Mouse (Mus musculus) G1E (cell line): ENCODE results near the gene Gbp4. TPM values are rescaled to one million over a fixed set of nuclear protein-coding genes. Genes with fewer than 3 reads are reported as not detected.
"Not testable (repeated sequence)": the region's sequence is repeated elsewhere in the genome, so short reads cannot be mapped to it uniquely, and the experiment has no call there.

Experiments
- ATAC-seq: 2 replicates; pipeline ENCODE4 v1.8.0; 2016; ENCODE audit warnings: mild to moderate bottlenecking; ENCODE audit not compliant: insufficient number of reproducible peaks, poor library complexity, low FRiP score, severe bottlenecking; ENCODE audit errors: extremely low read depth
- DNase-seq: peaks from one replicate; pipeline ENCODE4 v3.0.0; 2012; ENCODE audit warnings: low spot score
- H3K27me3 ChIP-seq: 2 replicates; pipeline ENCODE4 v1.6.1; 2012; ENCODE audit warnings: mild to moderate bottlenecking, low read length, inconsistent platforms; ENCODE audit not compliant: insufficient read depth
- H3K36me3 ChIP-seq: replicated peaks from 2 replicates; pipeline ENCODE3; 2012; ENCODE audit warnings: mild to moderate bottlenecking, inconsistent platforms
- H3K4me1 ChIP-seq: 2 replicates; pipeline ENCODE4 v1.6.1; 2012; ENCODE audit warnings: low read depth, low read length, inconsistent platforms, mixed read lengths; ENCODE audit not compliant: insufficient read depth
- H3K4me3 ChIP-seq: 2 replicates; pipeline ENCODE4 v1.5.1; 2012; ENCODE audit warnings: low read depth, mild to moderate bottlenecking, inconsistent platforms, low read length, moderate library complexity, mixed read lengths
- H3K9me3 ChIP-seq: replicated peaks from 2 replicates; pipeline ENCODE4 v1.6.1; 2012; ENCODE audit warnings: inconsistent platforms
- CTCF ChIP-seq: IDR thresholded peaks from 2 replicates; pipeline ENCODE4 v1.5.1; 2012; ENCODE audit warnings: low read depth, low read length, inconsistent platforms, mixed read lengths
- GATA1 ChIP-seq: IDR thresholded peaks from 2 replicates; pipeline ENCODE4 v1.6.1; 2012; ENCODE audit warnings: borderline replicate concordance, low read length, inconsistent platforms, mixed read lengths
- GATA2 ChIP-seq: IDR thresholded peaks from 2 replicates; pipeline ENCODE4 v1.6.1; 2012; ENCODE audit warnings: low read depth, low read length, inconsistent platforms, borderline replicate concordance
- POLR2AphosphoS5 ChIP-seq: IDR thresholded peaks from 2 replicates; pipeline ENCODE4 v1.6.1; 2012; ENCODE audit warnings: low read depth, low read length, inconsistent platforms; ENCODE audit not compliant: insufficient replicate concordance
- TAL1 ChIP-seq: conservative IDR thresholded peaks from 2 replicates; pipeline ENCODE4 v1.6.1; 2012; ENCODE audit warnings: low read depth, low read length, inconsistent platforms, mixed read lengths
- polyA plus RNA-seq: library from polyadenylated mRNA; stranded (reverse); fragments of >175 nt; gene quantifications from 2 replicates; pipeline ENCODE4 v1.2.3, GENCODE M21; 2012
- total RNA-seq, 2 experiments: library from RNA; stranded (forward) in 1 of 2; stranded (reverse) in 1 of 2; fragments of 200-1000 nt in 1 of 2; fragments of >200 nt in 1 of 2; fragmentation: Nextera tagmentation in 1 of 2; gene quantifications; 2 replicates each; pipeline ENCODE4 v1.2.3; 2014 to 2017

Gbp4 gene
- total RNA-seq (2014; fragmentation: Nextera tagmentation): not detected in 2 replicates
- 0.17 and 0.93 TPM in 2 replicates for total RNA-seq (2017)
- polyA plus RNA-seq: not detected in 2 replicates

GRCm38 (mm10) chr5:105139409-105140088 lies at the start of gene Gbp4, which contains the start of the genes Gbp9 and Gbp8:
Gene Gbp4 (minus strand): TSS chr5:105139586.
Gene Gbp9 (minus strand): TSS chr5:105139539.
Gene Gbp8 (minus strand): TSS chr5:105139540.
- H3K36me3 ChIP-seq, H3K27me3 ChIP-seq, H3K4me3 ChIP-seq, DNase-seq, ATAC-seq, H3K4me1 ChIP-seq: not testable (repeated sequence)
- H3K9me3 ChIP-seq: peaks cover 20% of the 10 kb centered on the region

GRCm38 (mm10) chr5:105181446-105181845 lies 42.1 kb upstream of the Gbp4 start:
- no peak for ATAC-seq

GRCm38 (mm10) chr5:105156582-105156981 lies 17.2 kb upstream of the Gbp4 start:
- peaks cover 11% of the 10 kb centered on the region for H3K9me3 ChIP-seq
- no peaks in the 10 kb centered on the region for H3K4me1 ChIP-seq
- H3K36me3 ChIP-seq: no peaks in the 10 kb centered on the region
- ATAC-seq: no peak
- H3K4me3 ChIP-seq: no peak overlapping the region
- H3K27me3 ChIP-seq: no peaks in the 10 kb centered on the region
- DNase-seq: no peak
- no peak for TF ChIP-seq TAL1
- TF ChIP-seq POLR2AphosphoS5: no peak
- no peak for TF ChIP-seq GATA2
- TF ChIP-seq GATA1: no peak
- no peak for TF ChIP-seq CTCF

More at GRCm38 (mm10) chr5:105181446-105181845, 42.1 kb upstream of the Gbp4 start:
- Histone ChIP-seq H3K27me3 (no peaks in the 10 kb centered on the region), H3K4me1 (no peaks in the 10 kb centered on the region), H3K4me3 (no peak overlapping the region), H3K36me3 (no peaks in the 10 kb centered on the region), H3K9me3 (peaks cover 19% of the 10 kb centered on the region)
- DNase-seq: no peak
- TF ChIP-seq GATA1 (no peak), GATA2 (no peak), TAL1 (no peak), CTCF (no peak), POLR2AphosphoS5 (no peak)

GRCm38 (mm10) chr5:105154049-105154448 lies 14.7 kb upstream of the Gbp4 start:
- TF ChIP-seq GATA2 (no peak), TAL1 (no peak), GATA1 (no peak), CTCF (no peak), POLR2AphosphoS5 (no peak)
- Histone ChIP-seq H3K4me1 (no peaks in the 10 kb centered on the region), H3K27me3 (no peaks in the 10 kb centered on the region), H3K4me3 (no peak overlapping the region), H3K36me3 (no peaks in the 10 kb centered on the region), H3K9me3 (peaks cover 4% of the 10 kb centered on the region; the same call in 1 of the 2 replicates)
- no peak for ATAC-seq
- no peak for DNase-seq

GRCm38 (mm10) chr5:105148062-105148461 lies 8.7 kb upstream of the Gbp4 start:
- not testable (repeated sequence) for H3K27me3 ChIP-seq, H3K4me3 ChIP-seq, DNase-seq, H3K36me3 ChIP-seq, ATAC-seq, H3K4me1 ChIP-seq
- peaks cover 24% of the 10 kb centered on the region for H3K9me3 ChIP-seq

GRCm38 (mm10) chr5:105146447-105146846 lies 7.1 kb upstream of the Gbp4 start:
- no peak overlapping the region for H3K4me3 ChIP-seq
- no peaks in the 10 kb centered on the region for H3K36me3 ChIP-seq
- H3K4me1 ChIP-seq: no peaks in the 10 kb centered on the region
- peaks cover 30% of the 10 kb centered on the region for H3K9me3 ChIP-seq
- no peak for TF ChIP-seq GATA1
- no peaks in the 10 kb centered on the region for H3K27me3 ChIP-seq
- DNase-seq: no peak
- no peak for ATAC-seq

- not testable (repeated sequence) for H3K36me3 ChIP-seq, DNase-seq, H3K4me3 ChIP-seq, H3K4me1 ChIP-seq, H3K27me3 ChIP-seq, ATAC-seq
- peaks cover 33% of the 10 kb centered on the region for H3K9me3 ChIP-seq
Observed at GRCm38 (mm10) chr5:105145731-105146130, 6.3 kb upstream of the Gbp4 start.

GRCm38 (mm10) chr5:105140089-105140810 lies 864 bp upstream of the Gbp4 start:
- not testable (repeated sequence) for ATAC-seq, H3K4me1 ChIP-seq, H3K4me3 ChIP-seq, DNase-seq, H3K27me3 ChIP-seq, H3K36me3 ChIP-seq
- peaks cover 17% of the 10 kb centered on the region for H3K9me3 ChIP-seq
